Mouse (Mus musculus): ENCODE measurements around the gene Dus3l.
A peak's percentile ranks its signal among the peaks of the same experiment; 100 is the strongest.

The Dus3l gene

DNA sequence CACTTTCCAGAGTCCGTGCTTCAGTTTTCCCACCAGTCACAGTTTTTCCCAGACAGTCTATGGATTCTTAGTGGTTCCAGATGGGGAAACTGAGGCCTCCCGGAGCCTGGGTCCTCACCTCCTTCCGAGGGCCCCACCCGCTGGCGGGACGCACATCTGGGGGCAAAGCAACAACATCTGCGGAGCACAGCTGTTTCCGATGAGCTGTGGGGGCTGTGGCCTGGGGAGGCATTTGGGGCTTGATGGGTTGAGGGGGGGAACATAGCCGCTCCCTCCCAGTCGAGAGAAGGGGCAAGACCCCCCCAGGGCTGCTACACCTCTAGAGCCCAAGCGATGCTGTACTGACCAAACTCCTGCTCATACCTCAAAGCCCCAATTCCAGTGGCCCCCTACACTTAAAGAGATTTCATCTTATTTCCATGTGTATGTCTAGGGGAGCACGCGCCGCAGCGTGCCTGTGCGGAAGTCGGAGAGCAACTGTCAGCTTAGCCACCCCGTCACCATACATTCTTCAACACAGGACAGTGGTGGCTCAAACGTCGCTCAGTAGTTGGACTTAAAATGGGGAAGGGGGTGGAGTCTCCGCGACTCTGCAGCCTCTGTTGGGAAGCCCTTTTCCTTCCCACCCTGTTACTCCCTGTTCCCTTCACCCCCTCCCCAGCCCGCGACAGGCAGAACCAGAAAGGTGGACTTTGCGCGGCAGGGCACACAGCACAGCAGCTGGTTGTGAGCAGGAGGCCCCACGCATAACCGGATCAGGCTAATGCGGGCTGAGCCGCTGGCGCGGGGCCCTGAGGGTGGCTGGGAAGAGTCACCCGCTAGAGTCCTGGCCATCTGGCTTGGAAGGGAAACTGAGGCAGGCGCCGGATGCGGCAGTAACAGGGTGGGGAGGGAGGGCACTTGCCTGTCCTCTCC lies 10.0 kb upstream of the Dus3l start:
- DNase-seq (ENCODE audit: low spot score): no peak

DNA sequence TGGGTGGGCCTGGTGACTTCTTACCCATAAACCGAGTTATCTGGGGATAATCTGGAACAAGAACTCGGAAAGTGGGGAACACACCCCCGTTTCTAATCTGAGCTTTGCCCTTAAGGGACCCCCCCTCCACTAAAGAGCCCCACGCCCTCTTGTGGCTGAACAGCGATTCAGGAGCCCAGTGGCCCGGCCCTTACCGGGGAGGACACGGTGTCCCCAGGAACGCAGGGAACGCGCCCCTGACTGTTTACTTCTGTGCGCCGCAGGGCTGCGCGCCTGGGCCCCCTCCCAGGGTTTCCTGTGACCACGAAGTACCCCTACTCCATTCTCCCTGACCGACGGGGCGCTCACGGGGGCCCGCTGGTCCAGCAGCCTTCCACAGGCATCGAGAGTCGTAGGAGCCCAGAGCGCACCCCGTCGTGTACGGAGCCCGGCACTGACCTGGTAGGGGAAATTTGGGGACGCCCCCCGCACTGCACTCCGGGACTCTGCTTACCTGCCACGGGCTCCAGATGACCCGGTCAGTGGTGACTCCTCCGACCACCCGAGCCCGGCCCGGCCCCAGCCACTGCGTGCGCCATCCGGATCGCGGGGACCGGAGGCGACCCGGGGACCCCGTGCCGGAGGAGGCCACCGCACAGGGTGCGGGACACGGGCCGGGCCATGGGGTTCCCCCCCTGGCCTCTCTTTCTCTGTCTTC lies 7.7 kb upstream of the Dus3l start:
- DNase-seq (ENCODE audit: low spot score): no peak

DNA sequence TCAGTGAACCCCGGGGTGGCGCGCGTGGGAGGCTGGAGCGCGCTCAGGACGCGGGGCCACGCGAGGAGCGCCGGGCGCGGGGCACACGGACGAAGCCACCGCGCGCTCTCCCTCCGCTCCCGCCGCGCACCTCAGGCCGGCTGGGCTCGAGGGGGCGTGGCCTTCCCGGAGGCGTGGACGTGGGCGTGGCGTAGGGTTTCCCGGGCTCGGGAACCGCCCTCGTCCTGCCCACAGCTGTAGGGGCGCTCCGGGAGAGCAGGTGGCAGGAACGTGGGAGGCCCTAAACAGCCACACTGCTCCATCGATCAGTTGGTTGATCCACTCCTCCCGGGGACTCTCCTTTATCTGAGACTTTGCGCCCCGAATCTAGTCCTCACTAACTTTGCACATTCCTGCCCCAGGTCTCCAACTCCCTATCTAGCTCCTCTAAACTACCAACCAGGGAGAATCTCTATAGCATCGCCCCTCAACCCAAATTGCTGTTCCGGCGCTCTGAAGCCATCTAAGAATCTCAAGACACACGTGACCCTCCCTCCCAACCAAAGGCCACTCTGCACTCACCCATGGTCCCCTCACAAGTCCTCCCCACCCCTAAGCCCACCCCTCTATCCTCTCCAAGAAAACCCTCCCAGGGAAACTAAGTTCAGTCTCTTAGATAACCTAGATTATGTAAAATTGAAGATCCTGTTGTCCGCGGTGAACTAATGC lies 7.0 kb upstream of the Dus3l start, which contains the start of gene Nrtn:
Nrtn (minus strand) TSS at position 115 of the 708 bp plus-strand sequence.
- peak; percentile 73 for DNase-seq (ENCODE audit: low spot score)

DNA sequence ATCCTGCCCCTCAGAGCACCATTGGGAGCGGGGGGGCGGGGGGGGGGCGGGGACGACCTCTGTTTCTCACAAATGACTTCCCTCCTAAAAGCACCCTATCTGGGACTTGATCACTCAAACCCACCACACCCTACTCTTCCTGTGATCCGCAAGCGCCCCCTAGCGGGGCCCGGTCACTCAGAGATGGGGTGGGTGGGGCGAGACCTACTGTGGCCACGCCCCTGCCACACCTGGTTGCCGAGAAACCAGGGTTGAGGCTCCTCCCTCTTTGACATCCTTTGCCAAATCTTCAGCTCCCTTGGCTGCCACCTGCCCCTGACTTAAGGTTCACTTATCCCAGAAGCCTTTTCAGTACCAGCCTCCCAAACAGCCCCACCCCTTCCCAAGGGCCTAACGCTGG lies 6.4 kb upstream of the Dus3l start:
- DNase-seq (ENCODE audit: low spot score): peak; percentile 69

DNA sequence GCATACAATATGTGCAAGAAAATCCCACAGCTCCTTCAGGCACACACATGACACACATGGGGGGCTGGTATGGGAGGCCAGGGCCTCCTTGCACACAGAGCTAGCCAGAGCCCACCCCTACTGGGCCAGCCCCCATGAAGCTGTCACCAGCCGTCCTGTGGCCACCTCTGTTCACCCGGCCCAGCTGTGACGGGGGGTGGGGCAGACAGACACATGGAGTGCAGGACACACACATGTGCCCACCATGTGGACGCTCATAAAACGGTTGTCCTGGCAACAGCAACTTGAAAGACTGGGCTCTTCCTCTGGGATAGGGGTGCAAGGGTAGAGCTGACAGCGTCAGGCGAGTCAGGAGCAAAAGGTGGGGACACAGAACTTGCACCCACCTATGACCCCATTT lies 5.3 kb upstream of the Dus3l start:
- DNase-seq (ENCODE audit: low spot score): no peak

DNA sequence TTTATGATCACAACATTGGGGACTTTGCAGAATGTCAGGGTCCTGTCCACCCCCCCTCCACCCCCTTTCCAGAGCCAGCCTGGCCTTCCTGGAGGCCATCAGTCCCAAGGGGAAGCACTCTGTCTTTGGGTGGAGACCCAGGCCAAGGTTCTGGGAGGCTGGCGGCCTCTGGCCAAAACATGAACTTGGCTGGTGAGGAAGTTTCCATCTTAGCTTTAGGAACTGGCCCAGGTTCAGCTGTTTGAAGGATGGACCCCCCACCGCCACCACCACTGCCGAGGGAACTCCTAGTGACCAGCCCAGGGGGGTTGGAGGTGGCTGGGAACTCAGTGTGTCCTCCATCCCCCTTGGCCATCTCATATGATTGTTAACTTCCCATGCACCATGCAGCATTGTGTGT lies 3.5 kb upstream of the Dus3l start:
- DNase-seq (ENCODE audit: low spot score): no peak

DNA sequence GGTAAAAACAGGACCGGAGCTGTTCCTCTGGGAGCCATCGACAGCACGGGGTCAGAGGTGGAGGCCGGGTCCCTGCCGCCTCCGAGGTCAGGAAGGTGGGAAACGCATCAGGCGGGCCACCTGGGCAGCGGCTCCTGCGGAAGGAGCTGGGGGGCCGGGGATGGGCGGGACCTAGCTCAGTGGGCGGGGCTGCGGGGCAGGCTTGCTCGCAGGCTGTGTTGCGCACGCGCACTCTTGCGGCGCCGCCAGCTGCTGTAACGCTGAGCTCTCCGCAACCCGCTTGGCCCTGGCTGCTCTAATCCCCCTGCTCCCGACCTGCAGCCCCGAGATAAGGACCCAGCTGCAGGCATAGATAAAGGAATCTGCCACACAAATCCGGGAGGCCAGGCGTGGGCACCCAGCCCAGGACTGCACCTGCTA lies 2.6 kb upstream of the Dus3l start:
- peak; percentile 85 for DNase-seq (ENCODE audit: low spot score)

DNA sequence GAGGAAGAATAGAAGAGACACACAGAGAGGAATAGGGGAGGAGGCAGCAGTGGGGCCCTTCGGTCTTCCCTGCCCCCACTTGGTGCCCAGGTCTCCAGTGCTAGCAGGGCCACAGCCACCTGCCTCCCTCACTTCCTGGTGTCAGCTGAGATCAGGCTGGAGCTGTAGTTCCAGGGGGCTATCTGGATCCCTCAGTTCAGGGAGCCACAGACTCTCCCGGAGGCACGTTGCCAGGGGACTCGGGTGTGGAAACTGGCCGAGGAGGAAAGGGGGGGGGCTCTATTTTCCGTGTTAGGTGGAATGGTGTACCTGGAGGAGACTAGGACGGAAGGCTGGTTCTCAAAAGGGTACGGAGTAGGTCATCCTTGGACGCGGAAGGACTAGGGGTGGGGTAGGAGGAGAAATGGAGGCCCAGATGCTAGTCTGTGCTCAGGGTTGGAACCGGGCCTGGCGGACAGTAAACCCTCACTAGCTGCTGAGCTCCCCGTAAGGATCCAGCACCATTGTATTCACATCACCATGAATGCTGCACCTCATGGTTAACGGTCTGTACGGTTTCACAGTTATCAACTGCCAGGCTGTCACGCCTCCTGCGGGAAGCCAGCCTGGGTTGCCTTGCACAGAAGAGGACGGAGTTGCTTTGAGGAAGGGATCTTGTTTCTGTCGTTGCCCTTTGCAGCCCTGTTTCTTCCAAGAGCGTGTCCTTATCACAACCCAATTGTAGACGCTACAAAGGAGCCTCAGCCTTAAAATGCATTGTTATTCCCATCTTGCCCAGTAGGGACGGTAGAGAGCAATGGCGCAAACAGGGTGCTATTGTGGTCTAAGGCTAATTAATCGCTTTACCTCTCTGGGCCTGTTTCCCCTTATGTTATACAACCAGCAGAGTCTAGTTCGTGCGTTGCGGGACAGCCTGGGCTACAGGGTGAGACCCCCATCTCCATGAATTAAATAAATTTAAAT lies 1.5 kb upstream of the Dus3l start:
- peak; percentile 77 for DNase-seq (ENCODE audit: low spot score)

DNA sequence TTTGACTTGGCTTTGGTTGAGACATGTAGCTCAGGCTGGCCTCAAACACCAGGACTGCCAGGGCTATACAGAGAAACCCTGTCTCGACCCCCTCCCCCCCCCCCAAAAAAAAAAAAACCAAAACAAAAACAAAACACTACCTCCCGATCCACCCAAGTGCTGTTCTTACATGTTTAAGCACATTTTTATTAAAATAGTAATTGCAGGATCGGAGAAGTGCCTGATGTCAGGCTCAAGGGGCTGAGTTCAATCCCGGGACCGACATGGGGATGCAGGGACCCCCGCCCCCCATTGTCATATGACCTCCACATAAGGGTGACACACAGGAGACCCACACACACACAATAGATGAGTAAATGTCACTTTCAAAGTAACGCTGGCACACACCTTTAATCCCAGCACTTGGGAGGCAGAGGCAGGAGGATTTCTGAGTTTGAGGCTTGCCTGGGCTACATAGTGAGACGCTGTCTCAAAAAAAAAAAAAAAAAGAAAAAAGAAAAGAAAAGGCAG lies 761 bp upstream of the Dus3l start:
- DNase-seq (ENCODE audit: low spot score): no peak

DNA sequence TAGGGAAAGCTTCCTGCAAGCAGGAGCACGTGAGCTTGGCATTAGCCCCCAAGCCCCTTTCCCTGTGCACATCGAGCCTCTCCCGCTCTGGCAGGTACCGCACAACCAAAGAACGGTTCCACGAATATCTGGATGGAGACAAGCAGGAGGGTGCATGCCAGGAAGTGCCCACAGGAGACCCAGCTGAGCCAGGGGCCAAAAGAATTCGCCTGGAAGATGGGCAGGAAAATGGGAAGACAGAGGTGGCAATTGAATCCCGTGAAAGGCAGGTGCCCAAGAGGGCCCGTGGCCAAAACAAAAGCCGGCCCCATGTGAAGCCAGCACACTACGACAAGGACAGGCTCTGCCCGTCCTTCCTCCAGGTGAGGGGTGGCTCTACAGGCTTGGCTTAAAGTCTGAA lies 874 bp downstream of the Dus3l start:
- no peak for DNase-seq (ENCODE audit: low spot score)

DNA sequence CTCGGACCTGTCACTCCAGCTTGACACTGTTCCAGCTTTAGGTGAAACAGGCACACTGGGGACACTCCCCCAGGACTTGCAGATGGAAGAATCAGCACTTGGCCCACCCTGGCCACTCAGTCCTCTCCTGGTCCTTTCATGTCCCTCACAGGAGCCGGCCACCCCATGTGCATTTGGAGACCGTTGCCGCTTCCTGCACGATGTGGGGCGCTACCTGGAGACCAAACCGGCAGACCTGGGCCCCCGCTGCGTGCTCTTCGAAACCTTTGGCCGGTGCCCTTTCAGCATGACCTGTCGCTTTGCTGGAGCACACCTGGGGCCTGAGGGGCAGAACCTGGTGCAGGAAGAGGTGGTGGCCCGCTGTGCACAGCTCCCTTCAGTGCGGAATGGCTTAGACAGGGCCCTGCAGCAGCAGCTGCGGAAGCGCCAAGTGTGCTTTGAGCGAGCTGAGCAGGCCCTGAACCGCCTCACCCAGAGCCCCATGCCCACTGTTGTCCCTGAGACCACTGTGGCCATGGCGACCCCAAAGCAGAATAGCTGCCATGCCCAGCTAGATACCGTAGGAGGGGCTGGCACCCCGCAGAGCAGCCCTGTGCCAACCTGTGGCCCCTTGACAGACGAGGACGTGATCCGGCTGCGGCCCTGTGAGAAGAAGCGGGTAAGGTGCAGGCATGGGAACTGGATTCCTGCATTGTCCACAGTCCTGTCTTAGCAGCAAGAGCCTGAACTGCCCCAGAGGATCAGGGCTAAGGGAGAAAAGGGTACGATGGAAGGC lies 2.3 kb downstream of the Dus3l start:
- DNase-seq (ENCODE audit: low spot score): no peak

DNA sequence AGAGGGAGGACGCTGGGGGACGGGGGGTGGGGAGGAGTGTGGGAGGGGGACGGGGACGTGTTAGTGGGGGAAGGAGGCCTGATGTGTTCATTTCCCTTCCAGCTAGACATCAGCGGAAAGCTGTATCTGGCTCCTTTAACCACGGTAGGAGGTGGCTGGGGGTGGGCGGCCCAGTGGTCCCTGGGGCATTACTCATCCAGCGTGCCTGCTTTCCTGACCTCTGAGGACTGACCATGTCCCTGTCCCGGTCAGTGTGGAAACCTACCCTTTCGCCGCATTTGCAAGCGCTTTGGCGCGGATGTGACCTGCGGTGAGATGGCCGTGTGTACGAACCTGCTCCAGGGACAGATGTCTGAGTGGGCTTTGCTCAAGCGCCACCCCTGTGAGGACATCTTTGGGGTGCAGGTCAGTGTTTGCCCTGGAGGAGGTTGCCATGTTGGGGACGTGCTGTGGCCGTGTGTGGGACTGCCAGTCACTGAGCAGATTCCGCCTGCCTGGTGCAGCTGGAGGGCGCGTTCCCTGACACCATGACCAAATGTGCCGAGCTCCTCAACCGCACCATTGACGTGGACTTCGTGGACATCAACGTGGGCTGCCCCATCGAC lies 3.1 kb downstream of the Dus3l start:
- no peak for DNase-seq (ENCODE audit: low spot score)

DNA sequence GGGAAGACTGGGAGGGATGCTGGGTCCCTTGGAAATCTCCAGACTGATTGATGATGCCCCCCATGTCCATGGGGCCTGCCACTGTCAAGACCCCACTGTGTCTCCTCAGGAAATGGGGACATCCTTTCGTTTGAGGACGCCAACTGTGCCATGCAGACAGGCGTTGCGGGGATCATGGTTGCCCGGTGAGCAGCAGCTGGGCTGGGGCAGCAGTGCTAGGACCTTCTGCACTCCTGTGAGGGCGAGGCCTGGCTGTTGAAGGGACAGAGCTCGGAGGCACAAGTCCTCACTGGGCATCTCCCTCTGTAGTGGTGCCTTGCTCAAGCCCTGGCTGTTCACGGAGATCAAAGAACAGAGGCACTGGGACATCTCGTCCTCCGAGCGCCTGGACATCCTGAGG lies 4.4 kb downstream of the Dus3l start:
- no peak for DNase-seq (ENCODE audit: low spot score)

DNA sequence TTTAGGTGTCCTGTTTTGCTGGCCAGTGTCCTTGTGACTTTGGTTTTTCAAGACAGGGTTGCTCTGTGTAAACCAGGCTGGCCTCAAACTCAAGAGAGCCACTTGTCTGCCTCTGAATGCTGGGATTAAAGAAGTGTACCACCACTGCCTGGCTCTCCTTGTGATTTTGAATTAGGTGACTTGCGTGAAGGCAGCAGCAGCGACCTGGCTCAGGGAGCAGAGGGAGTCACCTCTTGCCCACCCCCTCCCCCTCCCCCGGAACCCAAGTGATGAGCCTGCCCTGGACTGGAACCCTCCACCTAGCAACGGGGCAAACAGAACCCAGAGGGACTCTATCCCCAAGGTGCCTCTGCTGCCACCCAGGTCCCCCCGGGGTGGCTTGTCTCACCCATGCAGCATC lies 5.4 kb downstream of the Dus3l start, which contains the start of gene Prr22:
Prr22 (plus strand) TSS at position 301 of the 400 bp plus-strand sequence.
- DNase-seq (ENCODE audit: low spot score): no peak

DNA sequence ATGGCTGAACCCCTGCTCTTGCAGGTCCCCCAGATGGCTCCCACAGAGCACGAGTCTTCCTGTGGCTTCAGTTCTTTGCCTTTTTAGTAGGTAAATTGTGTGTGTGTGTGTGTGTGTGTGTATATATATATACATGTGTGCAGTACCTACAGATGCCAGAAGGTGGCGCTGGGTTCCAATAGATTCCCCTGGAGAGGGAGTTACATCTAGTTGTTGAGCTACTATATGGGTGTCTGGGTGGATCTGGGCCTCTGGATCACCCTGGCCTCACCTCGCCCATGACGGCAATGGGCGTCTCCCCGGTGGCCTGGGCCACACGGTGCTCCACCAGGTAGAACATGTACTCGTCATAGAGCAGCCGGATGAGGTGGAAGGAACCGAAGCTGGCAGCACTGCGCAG lies 13.0 kb downstream of the Dus3l start:
- no peak for DNase-seq (ENCODE audit: low spot score)

DNA sequence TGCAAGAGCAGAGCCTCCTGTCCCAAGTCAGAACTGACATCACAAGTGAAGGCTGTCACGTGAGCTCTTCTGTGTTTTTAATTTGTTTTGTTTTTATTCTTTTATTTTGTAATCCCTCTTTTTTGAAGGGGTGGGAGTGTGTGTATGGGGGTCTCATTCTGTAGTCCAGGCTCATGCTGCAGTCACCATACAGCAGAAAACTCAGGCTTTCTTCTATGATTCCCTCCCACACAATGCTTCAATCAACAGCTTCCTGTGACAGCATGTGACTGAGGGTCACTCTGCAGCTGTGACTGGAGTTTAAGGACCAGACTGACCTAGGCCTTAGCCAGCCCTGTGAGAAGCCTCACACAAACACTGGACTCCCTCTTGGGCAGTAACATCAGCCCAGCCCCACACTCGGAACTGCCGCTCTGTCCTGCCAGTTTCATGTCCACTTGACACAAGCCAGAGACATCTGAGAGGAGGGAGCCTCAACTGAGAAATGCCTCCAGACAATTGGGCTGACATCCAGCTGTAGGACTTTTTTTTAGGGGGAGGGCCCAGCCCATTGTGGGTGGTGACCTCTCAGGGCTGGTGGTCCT lies 14.3 kb downstream of the Dus3l start:
- no peak for DNase-seq (ENCODE audit: low spot score)

DNA sequence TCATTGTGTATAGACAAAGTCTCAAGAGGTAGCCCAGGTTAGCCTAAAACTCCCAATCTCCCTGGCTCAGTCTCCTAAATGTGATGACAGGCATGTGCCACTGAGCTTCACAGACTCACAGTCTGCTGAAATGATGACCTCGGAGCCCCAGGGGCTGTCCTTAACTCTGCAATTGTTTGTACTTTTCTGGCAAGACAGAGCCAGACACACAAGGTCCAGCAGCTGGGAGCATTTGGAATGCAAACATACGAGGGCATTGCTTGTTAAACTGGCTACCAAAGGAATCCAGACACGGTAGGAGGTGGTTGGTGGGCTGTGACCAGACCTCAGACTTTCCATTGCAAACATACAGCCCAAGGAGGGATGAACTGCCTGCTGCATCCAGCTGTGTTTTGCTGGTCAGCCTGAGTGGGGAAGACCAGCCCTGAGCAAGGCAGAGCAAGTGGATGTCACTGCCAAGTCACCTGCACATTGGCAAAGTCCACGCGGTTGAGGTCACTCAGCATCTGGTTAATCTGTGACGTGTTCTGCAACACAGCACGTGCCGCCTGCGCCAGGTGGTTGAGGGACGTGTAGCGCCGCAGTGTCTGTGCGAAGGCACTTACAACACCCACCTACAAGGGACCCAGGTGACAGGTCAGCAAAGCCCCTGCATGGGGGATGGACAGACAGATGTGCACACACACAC lies 15.9 kb downstream of the Dus3l start:
- DNase-seq (ENCODE audit: low spot score): no peak

DNA sequence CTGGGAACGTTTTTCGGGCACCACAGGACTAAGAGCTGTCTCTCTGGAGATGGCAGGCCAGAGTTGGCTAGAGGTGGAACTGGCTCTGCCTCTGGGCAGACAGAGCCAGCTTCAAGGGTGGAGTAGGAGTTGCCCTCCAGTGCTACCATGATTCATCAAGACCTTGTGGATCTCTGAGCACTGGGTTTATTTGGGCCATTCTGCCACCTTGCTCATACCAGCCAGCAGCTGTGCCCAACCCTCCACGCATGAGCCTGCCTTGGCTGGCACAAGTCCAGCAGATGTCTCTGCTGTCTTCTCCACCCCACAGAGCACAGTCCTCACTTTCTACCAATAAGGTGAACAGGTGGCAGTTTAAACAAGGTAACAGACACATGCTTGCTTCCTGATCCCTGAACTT lies 24.3 kb downstream of the Dus3l start:
- no peak for DNase-seq (ENCODE audit: low spot score)

DNA sequence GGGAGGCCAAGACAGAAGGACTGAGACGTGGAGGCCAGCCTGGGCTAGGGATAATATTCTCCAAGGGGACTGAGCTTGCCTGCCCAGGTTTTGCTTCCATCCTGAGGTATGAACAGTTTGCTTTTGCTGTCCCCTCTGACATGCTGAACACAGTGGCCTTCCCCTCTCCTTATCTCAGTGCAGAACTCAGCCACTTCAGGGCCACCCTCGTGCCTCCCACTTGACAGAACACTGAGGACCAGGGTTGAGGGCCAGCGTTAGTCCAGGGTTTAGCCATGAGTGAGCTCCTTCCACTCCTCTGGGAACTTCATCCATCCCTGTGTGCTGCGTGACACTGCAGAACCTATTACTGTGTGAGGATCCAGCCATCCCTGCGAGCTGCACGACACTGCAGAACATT lies 24.7 kb downstream of the Dus3l start:
- no peak for DNase-seq (ENCODE audit: low spot score)

Data from layer of hippocampus, adult 11-12 months (tissue).